Mouse (Mus musculus) right cerebral cortex, postnatal 4 days (tissue): ENCODE measurements around the gene Tmem248.

ENCODE experiments used
- DNase-seq: peaks from one replicate; pipeline ENCODE4 v3.0.0-alpha.2; 2022

Gene Tmem248

DNA sequence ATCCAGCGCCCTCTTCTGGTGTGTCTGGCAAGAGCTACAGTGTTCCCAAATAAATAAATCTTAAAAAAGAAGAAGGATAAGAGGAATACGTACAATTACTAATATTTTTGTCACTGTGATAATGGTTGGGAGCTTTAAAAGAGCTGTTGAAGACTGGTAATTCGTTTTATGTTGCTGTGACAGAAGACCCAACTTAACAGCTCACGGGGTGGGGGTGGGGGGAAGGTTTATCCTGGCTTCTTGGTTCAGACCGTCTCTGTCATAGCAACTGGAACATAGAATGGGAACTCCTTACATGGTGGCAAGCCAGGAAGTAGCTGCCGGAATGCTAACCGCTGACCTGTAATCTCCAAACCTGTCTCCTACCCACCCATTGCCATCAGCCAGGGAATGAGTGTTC is at the start of gene Tmem248:
Gene Tmem248, plus strand, starts transcription at position 301 of the 400 bp plus-strand sequence.
- no peak for DNase-seq

DNA sequence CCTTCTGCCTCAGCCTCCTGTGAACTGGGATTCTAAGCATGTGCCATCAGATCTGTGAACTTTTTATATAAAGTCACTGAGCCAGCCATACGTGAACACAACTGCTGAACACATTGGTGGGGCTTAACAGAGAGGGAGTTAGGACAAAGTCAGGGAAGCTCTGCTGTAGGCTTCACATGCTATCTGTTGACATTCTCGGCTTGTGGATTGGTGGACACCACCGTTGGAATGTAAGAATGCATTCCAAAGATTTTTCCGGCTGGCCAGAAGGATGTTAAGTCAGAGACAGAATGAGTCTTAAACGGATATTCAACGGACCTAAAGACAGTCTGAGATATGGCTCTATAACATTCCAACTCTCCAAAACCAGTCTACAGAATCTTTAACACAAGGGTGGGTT is 47.8 kb upstream of the Tmem248 start:
- no peak for DNase-seq

DNA sequence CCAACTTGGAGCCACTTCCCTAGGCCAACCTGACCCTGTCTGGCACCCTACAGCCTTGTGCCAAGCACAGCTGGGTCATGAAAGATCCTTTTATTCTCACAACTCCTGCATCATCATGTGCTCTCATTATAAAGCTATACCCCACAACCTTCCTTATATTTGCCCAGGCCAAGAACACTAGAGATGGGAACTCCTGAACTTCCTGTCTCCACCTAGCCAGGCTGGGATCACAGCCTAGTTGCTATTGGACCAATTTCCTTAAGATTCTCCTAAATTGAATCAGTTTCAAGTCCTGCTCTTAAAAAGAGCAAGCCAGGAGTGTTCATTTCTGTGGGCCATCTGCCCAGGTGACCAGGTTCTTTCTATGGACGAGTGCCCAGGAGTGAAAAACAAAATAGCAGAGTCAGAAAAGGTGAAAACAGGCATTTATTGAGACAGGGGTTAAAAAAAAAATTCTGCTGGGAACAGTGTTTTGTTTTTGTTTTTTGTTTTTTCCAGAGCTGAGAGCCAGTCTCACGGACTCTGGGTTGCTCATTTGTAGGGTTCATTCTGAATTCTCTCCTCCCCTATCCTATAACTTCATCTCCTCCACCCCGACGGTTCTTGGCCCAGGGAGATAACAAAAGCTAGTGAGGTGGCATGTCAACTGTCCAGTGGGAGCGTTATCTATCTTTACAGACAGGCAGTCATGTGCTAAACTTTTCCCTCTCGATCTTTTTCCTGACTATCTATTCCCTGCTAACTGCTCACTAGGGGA is 46.0 kb upstream of the Tmem248 start:
- DNase-seq: no peak

DNA sequence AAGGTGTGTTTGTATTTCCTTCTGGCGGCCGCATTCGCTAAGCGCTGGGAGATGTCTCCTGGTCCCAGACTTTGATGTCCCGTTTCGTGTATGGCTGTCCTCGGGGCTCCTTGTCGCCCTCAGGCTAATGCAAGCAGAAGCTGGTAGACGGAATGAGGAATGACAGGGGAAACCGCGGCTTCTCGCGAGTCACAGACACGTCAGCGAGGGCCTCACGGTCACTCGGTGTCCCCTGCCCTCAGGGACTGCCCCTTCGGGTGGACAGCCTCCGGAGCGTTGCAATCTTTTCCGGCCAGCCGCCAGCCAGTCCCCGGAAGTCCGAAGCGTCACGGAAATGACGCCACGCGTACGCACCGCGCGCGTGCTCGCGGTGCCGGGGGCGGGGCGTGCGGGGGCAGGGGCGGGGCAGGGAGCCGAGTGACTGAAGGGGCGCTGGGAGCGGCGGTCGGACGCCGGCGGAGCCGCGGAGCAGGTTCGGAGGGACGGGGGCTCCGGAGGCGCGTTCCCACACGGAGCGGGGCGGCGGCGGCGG is 45.4 kb upstream of the Tmem248 start, which contains the start of gene Rabgef1:
Gene Rabgef1, plus strand, starts transcription at position 376 of the 532 bp plus-strand sequence.
- peak; percentile 92 for DNase-seq

DNA sequence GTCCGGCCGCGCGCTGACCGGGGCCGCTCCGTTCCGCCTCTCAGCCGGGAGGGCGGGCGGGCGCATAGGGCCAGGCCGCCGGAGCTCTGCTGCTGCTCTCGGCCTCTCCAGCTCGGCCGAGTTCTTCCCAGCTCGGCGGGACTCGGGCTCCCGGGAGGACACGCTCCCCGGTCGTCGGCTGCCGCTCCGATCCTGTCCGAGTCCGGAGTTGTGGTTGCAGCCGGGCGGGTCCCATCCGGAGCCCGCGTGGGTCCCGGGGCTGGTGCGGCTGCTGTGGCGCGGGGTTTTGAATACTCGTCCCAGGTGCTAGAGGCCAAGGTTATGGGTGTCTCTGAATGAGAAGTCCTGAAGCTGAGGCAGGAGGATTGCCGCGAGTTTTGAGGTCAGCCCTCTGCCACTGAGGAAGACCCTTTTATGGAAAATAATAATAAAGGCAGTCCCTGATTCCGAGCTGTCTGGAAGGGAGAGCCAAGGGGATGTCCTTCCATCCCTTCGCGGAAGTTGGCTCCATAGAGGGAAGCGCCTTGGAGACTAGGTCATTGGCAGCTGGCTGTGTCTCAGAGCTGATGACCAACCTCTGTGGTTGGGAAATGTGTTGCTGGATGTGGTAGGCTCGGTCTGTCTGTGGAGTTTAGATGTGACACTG is 44.8 kb upstream of the Tmem248 start:
- no peak for DNase-seq

DNA sequence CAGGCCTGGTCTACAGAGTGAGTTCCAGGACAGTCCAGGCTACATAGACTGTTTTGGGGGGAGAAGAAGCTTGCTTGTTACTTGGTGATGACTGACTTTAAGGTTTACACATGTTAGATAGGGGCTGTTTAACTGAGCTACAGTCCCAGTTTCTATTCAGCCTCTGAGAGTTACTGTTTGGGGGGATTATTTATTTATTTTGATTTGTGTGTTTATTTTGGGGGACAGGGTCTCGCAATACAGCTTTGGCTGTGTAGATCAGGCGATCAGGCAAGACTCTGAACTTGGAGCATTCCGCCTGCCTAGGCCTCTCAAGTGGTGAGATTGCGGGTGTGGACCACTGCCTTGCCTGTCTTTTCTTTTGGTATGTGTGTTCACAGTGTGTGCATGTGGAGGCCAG is 43.9 kb upstream of the Tmem248 start:
- DNase-seq: no peak

DNA sequence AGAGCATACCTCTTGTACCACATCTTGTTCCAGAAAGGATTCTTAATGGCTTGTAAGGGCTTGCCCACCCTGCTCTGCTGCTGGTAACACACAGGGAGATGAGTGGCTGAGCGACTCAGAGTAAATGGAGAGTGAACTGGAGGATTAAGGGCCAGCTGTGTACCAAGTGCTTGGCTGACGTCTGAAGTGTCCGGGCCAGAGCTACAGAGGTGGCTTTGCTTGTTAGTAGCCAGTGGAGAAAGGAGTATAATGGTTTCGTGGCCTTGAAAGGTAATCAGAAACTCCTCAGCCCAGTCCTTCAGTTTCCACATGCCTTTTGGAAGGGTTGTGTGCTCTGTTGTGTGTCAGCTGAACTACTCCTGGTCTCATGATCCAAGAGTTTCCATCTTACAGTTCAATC is 39.0 kb upstream of the Tmem248 start:
- DNase-seq: no peak

DNA sequence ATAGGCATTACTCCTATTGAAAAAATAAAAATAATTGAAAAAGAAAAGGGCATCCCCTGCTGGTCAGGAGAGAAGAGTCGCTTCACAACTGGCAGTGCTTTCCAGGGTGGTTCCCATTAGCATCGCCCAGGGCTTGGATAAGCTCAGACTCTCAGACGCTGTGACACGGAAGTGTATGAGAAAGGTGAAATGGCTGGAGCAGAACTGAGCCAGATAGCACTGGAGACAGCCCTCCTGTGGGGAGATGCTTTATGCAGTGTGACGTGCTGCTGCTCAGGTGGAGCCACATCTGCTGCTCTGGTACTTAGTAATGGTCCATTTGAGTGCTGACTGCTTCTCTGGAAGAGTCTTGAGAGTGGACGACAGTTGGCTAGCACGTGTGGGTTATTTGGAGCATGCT is 36.5 kb upstream of the Tmem248 start:
- no peak for DNase-seq

DNA sequence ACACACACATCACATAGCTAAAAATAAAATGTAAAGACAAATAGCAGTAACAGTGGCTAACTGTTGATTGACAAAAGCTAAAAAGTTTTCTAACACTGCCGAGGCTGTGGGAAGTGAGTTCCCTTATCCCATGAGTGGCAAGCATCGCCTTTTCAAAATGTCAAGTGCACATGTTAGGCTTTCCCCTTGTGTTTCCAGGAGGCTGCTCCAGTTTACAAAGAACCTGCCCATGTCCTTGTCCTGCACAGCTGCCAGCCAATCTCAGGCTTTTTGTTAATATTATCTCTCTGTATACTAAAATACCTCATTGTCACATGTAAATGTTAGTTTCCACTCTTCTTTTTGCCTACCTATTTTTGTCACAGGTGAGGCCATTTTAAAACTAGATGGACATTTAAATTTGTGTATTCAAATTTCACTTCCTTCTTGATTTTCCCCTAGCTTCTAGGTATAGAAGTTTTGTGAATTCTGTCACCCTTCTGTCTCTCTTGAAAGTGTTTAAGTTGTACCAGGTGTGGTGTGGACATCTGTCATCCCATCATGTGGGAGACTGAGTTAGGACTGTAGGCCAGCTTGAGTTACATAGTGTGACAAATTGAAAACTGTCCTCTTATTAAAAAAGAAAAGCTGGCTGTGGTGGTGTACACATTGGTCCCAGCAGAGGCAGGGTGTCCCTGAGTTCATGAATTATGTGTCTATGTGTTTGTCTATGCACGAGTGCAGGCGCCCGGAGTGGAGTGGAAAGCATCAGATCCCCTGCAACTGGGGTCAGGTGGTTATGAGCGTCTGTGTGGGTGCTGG is 34.9 kb upstream of the Tmem248 start:
- no peak for DNase-seq

DNA sequence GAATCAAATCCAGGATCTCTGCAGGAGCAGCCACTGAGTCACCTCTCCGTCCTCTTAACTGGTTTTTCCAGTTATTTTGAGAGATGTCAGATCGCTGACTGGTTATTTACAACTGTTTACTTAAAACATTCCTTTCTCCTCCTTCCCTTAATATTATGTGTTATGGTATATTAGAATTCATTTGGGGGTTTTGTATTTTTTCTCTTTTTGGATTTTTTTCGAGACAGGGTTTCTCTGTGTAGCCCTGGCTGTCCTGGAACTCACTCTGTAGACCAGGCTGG is 34.4 kb upstream of the Tmem248 start:
- DNase-seq: no peak

DNA sequence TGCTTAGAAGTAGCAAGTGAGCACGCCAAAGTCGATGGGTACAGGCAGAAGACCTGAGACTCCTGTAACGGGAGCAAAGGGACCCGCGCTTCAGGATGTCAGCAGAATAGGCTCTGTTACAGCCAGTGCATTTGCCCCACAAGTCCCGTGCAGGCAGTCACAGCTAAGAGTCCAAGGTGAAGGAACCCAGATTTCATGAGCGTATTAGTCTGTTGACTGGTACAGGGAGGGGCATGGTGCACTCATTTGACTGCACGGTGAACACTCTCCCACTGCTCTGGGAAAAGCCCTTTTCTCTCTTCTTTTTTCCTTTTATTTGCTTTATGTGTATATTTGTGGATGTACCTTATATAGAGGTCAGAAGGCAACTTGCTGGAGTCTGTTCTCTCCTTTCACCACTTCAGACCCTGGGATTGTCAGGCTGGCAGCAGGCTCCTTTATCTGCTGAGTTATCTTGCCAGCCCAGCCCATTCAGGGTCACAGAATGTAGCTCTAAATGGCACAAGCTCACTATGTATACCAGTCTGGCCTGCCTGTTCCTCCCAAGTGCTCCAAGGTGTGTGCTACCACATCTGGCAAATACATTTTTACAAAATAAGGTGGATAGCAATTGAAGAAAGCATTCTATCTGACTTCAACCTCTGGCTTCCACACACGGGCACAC is 32.6 kb upstream of the Tmem248 start:
- no peak for DNase-seq

DNA sequence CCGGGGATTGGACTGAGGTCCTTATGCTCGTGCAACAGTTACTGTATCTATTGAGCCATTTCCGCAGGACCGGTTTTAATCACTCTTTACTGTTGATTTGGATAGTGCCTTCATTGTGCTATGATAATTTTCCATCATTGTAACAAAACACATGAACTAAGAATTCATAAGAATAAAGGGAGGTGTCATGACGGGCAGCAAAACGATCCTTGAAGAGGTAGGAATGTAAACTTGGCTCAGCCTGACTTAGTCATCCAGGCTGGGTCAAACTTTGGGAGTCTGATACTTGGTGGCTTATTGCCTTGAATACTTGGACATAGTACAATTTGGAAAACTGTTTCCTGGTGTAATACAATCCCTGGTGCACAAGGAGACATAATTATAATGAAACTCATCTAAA is 31.6 kb upstream of the Tmem248 start:
- no peak for DNase-seq

DNA sequence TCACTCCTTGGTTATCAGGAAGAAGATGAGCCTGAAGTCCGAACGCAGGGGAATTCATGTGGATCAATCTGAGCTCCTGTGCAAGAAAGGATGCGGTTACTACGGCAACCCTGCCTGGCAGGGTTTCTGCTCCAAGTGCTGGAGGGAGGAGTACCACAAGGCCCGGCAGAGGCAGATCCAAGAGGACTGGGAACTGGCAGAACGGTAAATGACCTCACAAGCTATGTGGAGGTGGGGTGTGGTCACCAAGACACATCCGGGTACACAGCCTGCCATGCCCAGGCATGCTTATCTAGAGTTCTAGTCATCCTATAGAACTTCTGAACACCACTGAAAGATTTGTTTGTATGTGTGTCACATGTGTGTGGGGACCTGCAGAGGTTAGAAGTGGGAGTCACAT is 29.5 kb upstream of the Tmem248 start:
- DNase-seq: peak; percentile 22

DNA sequence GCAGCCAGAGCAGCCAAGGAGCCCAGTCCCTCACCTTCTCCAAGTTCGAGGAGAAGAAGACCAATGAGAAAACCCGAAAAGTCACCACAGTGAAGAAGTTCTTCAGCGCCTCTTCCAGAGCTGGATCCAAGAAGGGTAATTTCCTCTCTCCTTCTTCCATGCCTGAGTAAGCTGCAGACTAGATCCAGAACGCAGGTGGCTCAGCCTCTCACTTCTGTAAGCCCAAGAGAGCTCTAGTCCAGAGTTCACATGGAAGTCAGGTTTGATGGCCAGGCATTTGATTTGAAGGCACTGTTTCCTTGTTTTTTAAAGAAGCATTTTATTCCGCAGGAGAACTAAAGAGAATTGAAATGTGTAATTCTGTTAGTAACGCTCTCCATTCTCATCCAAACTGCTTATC is 26.0 kb upstream of the Tmem248 start:
- no peak for DNase-seq

DNA sequence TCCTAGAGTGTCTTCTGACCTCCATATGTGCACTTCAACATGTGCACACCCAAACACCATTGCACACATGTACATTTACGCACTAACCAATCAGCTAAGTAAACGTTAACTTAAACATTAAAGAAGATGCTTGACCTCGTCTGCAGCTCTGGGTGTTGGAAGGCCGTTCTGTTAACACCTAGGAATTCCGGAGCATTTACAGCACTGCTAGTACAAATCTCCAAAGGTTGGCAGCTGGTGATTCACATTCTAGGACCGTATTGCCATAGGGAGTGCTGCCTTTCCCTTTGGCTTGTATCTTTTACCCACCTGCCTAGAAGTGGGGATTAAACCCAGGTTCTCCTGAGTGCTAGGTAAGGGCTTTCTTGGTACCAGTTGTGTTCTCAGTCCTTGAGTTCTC is 25.0 kb upstream of the Tmem248 start:
- no peak for DNase-seq

DNA sequence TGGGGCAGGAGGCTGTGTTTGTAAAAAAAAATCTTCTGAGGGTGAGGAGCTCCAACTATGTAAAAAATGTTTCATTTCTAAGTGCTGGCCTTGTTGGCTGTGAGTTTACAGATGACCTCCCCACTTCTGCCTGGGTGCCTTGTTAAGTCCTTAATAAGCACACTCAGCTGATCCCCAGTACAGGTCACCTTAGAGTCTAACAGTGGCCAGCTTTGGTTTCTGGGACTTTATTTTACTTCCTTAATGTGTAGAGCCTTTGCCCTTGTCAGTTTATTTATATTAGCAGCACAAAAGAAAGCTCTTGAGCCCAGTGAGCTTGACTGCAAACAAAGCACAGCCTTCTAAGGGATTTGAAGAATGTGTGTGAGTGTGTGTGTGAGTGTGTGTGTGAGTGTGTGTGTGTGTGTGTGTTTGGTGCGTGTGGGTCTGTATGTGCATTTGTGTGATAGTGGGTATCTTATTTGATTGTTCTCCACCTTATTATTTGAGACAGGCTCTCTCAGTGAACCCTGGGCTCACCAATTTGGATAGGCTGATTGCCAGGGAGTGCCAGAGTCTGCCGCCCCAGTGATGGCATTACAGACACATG is 24.4 kb upstream of the Tmem248 start:
- no peak for DNase-seq

DNA sequence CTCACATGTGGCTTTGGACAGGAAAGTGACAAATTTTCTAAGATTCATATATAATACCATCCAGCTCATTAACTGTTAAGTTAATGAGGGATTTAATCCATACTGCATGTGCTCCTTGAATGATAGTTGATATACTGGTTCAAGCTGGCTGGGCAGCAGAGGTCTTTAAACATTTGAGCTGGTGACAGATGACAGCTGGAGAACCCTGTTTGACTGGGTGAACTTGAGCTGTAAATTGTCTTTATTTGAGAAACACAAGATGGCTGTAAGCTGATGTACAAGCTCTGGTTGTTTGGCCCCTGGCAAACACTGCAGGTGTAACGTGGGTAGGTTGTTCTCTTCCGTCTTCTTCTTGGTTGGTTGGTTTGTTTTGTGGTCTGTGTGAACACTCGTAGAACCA is 23.1 kb upstream of the Tmem248 start:
- DNase-seq: no peak

DNA sequence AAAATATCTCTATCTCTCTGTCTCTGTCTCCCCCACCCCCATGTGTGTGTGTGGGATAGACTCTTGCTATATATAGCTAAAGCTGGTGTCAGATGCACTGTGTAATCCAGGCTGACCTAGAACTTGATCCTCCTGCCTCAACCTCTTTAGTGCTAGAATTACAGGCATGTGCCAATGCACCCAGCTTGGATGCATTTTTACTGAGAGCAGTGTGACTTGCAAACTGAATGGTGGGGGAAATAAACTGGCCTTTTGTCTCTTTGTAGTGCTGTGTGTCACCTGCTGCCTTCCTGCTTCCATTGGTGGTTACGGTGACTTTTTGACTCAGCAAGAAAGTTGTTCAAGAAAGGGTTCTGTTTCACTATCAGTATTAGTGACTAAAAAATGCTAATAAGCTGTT is 20.6 kb upstream of the Tmem248 start:
- no peak for DNase-seq

DNA sequence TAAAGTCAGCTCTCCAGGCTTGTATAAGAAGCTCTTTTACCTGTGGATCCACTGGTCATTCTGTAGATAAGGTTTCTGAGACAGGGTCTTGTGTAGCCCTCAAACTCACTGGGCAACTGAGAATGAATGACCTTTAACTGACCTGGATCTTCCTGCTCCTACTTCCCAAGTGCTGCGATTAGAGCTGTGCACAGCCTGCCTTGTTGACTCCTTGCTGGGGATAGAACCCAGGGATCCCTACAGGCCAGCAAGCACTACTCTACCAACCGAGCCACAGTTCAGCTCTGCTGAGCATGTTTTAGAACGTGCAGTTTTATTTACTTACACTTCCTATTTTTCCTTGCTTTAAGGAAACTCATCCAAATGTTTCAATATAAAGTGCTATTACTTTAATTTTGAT is 19.4 kb upstream of the Tmem248 start:
- DNase-seq: no peak

DNA sequence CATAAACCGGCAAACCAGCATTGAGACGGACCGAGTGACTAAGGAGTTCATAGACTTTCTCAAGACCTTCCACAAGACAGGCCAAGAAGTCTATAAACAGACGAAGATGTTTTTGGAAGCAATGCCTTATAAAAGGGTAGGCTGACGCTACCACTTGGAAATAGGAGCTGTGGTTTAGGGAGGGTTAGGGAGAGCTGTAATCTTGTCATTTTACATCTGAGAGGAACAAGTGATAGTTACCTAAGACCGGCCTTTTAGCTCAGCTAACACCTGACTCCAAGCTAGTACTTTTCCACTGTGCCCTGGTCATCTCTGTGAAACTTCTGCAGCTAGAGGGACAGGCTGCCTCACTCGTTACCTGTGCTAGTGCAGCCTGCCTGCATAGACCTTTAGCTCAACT is 18.9 kb upstream of the Tmem248 start:
- no peak for DNase-seq

DNA sequence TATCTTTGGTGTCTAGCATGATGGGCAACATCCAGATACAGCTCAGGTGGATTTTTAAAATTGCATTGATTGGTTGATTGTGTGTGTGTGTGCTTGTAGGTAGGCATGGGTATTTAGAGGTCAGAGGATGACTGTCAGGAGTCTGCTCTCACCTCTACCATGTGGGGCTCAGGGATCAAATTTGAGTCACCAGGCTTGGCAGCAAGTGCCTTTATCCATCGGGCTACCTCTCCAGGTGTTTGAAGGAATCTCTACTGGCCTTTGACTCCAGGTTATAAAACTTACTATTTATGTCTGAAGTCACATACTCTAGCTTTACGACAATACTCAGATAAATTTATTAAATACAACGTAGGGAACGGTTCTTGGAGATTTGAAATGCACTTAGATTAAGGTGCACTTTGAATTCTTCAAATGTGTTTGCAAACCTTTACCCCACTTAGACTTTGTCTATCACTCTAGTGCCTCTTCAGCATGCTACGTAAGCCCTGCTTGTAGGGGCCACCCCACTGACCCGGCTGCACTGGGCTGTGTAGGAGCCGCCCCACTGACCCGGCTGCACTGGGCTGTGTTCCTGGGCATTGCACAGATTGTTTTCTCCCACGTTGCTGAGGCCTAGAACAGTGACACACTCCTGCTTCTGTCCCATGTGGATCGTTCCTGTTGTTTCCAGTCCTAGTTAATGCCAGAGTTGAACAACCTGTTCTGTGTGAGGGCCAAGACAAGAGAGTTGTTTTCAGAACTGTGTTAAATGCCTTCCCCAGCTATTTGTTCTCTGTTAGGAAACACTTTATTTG is 16.4 kb upstream of the Tmem248 start:
- no peak for DNase-seq

DNA sequence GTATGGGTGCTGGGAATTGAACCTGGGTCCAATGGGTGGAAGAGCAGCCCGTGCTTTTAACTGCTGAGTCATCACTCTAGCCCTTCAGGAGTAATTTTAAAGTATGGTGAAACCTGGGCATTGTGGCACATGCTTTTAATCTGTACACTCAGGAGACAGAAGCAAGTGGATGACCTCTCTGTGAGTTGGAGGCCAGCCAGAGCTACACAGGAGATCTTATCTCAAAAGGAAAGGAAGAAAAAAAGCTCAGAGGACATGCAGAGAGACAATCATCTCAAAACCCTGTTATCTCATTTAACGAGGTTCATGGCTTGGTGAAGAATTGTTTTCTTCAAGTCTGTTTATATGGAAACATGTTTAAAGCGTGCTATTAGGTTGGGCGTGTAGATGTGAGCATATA is 12.9 kb upstream of the Tmem248 start:
- no peak for DNase-seq
